Mouse (Mus musculus): ENCODE data around the gene Gm42715.
"Not testable (repeated sequence)": the region's sequence is repeated elsewhere in the genome, so short reads cannot be mapped to it uniquely, and the experiment has no call there.

Gm42715 gene

DNA sequence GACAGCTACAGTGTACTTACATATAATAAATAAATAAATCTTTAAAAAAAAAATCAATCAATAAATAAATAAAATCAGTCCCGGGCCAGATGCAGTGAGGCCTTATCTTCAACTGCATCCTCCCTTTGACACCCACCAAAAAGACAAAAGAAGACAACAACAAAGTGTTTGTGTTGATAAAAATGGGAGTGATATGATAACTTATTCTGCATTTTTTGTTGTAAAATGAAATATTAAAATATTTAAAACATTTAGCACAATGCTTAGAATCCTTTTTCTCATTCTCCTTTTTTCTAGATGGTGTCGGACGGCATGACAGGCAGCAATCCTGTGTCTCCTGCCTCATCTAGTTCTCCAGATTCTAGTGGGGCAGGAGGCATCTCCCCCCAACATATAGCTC, at the start of gene Gm42715:
Gene Gm42715, plus strand, starts transcription at position 301 of the 400 bp plus-strand sequence.
- DNase-seq, result no peak

DNA sequence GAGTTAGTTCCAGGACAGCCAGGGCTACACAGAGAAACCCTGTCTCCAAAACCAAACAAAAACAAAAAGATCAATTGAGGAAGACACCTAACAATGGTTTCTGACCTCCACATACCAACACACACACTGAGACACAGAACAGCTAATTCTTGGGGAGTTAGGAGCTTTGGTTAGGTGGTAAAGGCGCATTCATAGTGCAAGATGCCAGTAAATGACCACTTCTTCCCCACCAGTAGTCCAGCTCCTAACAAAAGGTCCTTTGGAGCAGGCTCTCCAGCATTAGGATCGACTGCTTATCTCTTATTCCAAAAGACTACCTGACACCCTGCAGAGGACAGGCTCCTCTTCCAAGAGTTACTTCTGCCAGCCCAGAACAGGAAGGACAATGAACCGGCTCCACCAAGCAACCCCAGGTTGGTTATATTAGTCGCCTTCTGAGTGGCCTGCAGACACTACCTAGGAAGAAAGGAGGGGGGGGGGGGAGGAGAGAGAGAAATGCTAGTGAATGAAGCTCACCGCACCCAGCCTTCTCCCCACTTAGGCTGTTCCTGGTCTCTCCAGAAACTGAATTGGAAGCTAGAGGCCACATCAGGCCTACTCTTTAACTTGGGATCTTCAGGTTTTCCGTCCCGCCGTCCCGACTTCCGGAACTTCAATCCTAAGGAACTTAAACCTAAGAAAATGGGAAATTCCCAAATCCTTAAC, 49.2 kb upstream of the Gm42715 start:
- DNase-seq, result no peak

DNA sequence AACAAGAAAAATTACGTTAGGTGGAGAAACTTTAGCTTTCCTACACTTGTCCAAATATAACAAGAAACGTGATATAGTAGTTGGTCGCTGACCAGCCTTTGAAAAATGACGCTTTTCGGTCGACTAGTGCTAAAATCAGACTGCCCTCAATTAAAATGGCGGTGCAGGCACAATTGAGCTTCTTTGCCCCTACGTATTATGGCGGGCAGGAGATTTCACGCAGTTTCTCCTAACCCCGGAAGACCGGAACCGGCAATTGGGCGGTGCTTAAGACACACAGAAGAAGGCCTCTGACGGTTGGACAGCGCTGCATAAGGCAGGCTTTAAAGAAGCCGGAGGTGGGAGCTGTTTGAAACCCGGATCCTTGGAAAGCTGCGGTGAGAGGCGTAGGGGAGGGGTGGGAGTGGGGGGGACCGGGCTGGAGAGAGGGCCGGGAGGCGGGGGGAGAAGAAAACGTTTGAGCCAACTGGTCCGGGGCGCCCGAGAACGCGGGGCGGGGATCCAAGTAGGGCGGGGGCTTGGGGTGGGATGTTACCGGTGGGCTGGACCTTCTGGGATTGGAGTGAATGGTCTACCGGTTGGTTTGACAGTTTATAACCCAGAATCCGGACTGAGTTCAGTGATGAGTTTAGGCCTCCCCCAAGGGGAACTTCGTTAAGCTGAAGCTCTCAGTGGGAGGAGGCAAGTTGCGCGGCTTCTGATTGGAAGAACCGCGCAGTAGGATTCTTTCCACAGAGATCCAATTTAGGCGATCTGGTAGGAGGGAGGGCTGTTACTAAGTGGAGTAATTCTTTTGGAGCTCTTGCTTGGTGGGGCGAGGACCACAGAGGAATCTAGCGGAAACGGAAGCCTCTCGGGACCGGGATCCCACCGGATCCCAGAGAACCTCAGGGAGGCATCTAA, 48.4 kb upstream of the Gm42715 start:
- DNase-seq, result peak; percentile 98

DNA sequence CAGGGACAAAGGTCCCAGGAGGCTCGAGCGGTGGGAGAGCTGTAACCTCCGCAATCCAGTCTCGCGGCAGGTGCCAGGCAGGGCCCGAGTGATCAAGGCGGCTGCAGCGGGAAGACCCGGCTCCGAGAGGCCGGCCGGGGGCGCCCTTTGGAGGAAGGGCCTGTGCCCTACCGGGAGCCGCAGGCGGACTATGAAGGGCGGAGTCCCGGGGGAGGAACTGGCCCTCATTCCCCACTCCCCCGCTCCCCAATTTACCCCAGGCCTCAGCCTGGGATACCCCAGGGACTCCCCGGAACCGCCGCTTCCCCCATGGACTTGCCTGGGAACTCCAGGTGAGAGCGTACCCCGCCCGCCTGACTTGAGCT, 47.8 kb upstream of the Gm42715 start:
- DNase-seq, result no peak

DNA sequence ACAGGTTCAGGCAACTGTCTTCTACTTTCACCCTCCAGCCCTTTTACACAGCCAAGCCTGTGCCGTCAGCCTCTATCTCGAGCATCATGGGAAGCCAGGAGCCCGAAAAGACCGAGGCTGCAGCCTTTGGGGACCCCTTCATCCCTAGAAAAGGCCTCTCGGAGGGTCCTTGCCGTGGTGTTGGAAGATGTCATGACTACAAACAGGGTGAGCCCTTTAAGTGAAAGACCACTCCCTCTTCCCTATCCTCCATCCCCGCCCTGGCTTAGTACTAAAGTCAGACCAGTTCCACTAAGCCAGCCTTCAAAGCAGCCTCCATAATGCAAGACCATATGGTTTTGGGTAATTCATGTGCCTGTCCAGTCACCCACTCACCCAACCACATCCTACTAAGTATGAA, 47.3 kb upstream of the Gm42715 start:
- DNase-seq, result no peak

DNA sequence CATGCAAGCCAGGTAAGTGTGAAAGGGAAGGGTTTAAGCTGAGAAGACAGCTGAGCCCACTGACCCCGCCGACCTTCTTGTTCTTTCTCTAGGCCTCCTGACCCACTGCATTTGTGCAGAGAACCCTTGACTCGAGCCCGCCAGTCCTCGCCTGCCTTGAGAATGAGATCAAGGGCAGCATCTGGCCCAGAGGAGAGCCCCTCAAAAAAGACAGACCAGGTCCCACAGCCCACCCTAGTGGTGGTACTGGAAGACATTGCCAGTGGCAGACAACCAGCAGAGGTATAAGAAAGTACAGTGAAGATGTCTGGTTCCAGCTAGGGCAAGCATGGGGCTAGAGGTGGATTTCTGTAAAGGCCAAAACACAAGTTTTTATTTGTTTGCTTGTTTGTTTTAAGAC, 45.7 kb upstream of the Gm42715 start:
- DNase-seq, result no peak

DNA sequence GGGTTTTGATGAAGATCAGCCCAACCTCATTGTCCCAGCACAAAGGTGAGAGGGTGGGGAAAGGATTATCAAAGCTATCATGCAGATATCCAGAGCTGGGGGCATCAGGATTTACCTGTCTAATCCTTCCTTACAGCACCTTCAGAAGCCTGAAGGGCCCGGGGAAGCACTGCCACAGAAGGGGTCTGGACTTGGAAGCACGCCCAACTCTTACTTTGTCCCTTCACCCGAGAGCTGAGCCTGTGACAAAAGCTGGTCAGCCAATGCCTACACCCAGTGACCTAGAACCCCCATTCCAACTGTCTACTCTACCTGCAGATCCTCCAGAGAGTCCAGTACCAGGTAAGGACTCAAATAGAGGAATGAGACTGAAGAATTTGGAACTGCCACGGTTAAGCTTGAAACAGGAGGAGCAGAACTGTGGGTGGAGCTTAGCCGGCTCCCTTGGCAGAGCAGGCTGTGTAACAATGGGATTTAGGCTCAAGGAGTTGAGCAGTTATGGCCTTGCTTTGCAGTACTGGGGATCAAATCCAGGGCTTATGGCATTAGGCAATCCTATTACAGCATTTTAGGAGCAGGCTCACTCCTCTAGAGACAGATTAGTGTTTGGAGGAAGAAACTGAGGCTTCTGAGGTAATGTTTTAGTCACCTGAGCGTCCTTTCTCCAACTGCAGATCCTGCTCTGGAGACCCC, 44.9 kb upstream of the Gm42715 start:
- no peak for DNase-seq

DNA sequence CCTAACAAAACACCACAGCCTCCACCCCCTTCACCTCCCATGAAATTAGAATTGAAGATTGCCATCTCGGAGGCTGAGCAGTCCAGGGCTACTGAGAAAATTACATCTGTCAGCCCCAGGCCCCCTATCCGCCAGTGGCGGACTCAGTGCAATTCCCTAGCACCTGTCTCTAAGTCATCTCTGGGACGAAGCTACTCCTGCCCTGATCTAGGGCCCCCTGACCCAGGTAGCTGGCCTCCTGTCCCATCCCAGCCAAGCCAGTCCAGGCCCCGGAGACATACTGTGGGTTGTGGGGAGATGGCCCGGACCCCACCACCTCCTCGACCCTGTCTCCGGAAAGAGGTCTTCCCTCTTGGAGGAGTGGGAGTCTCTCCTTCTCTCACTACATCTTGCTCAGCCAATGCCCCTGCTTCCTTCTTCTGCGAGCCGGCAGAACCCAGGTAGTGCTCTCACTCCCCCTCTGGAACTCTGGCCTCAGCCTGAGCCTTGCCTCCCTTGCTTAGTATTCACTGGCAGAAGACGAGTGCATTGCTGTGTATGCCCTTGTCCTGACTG, 44.1 kb upstream of the Gm42715 start:
- no peak for DNase-seq

DNA sequence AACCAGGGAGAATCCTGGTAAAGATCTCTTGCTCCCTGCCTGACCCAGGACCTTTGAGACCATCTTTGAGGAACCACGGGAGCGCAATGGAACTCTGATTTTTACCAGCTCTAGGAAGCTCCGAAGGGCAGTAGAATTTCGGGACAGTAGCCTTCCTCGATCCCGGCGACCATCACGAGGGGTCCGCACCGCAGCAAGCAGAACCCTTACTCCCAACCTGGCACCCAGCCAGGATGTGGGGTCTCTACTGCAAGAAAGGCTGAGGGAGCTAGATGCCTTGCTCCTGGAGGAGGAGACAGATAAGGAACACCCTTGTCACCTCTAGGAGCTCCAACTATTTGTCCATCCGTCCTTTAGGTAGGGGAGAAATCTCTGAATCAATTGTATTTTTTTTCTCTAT, 43.0 kb upstream of the Gm42715 start:
- DNase-seq, result no peak

DNA sequence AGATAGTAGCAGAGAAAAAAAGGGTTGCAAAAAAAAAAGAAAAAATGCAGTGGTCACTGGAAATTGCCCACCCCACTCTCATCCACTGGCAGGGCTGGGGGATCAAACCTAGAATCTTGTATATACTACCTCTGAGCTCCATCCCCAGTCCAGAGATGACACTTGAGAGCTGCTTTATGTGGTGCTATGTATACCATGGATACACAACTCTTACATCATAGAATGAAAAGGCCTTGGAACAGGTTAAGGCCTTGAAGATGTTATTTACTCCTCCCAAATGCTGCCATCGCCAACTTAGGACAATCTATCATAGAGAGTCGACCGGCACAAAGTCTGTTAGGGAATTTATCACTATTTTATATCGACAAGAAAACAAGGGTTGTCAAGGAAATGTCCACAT, 42.5 kb upstream of the Gm42715 start:
- DNase-seq, result no peak

DNA sequence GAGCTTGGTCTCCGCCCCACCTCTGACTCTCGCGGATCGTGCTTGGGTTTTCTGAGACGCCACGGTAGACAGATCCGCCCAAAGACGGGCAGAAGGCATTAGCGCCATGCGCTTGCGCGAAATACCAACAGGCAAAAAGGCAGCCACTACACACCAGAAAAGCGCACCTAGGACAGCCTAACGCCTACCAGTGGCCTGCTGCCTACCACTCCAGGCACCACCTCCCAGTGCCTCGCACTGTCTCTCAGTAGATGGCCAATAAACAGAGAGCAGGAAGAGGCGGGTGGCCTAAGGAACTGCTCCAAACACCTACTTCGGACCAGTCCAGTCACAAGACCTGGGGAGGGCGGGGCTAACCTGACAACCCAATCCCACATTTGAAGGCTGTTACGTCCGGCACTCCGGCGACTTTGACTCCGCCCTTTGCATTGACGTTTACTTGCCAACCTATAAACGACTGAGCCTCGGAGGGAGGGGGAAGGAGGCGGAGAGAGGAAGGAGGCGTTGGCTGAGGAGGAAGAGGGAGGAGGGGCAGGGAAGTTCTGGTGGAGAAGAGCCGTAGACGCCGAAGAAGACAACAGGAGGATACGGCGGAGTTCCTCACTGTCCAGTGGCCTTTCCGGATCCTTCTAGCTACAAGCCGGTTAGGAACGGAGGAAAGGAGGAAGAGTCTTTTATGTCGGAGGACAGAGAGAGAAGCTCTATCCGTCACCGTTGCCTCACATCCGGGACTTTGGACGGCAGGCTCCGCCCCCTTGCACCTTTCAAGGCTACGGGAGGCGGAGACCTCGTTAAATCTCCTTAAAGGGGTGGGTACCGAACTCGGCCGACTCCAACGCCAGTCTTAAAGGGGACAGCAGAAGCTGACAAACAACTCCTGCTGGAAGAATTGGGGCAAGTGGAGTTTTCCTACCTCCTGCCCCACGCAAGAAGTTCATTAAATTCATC, 41.4 kb upstream of the Gm42715 start:
- peak; percentile 100 for DNase-seq

DNA sequence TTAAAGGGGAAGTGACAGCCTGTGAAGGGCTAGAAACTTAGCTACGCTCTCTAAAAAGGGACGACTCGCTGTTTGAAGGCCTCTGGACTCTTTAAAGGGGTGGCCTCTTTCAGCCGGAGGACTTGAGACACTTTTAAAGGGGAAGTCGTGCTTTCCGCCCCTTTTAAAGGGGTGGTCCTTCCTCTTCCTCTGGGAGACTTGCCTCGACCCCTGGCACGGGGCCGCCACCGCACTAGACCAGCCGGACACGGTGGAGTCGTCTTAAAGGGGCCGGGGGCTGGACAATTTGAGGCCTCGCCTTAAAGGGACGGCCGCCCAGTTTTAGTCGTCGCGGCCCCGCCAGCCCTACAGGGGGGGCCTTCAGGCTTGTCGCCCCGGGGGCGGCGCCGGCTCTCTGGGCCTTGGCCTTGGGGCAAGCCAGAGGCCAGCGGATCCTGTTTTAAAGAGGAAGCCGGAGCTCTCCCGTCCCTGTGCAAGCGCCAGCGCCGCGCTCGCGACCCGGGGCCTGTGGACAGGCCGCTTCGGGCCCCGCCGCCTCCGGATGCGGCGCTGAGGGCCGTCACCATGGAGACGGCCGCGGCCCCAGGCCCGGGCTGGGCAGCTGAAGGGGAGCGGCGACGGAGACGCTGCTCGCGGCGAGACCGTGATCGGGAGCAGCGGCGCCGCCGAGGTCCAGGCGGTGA, 40.6 kb upstream of the Gm42715 start, which contains the start of gene Fbrs:
Gene Fbrs, plus strand, starts transcription at position 565 of the 683 bp plus-strand sequence.
- DNase-seq, result peak; percentile 97

DNA sequence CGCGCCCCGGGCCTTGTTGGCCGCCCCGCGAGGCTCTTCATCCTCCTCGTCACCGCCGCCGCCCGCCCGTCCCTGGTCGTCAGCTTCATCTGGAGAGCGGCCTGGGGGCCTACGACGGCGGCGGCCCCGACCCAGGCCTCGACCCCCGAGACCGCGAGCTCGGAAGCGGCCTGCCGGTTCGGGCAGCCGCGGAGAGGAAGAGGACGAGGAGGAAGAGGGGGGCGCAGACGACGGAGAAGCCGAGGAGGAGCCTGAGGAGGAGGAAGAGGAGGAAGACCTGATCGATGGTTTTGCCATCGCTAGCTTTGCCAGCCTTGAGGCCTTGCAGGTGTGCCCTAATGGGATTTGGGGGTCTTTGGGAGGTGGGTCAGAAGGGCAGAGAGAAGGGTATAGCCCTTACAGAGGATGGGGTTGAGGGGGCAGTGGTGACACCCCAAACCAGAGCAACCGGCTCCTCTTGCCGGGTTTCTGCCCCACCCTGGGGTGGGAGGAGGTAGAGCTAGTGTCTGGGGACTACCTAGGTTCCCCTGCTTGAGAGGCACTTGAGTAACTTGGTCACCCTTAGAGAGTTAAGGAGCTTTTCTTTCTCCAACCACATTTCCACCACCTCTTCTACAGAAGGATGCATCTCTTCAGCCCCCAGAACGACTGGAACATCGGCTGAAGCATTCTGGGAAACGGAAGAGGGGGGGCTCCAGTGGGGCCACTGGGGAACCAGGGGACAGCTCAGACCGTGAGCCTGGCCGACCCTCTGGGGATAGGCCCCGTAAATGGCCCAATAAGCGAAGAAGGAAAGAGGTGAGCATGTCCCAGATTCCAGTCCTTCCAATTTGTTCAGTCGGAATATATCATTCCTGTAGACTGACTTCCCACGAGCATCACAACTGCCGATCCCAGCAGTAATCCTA, 39.8 kb upstream of the Gm42715 start:
- DNase-seq, result no peak

DNA sequence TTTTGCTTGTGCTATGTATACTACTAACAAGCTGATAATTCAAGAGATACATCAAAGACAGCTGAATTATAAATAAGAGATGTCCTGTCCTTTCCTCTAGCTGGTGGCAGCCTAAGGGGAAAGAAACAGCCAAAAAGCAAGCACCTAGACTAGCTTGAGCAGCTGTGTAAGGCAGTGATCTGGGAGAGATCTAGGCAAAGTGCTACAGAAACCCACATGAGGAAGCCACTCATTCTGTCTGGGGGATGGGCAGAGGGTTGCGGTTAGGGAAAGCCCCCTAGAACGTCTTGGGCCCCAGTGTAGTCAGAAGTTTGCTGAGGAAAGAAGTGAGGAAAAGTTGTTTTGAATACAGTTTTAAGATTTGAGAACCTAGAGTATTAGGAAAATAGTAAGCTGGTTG, 39.1 kb upstream of the Gm42715 start:
- peak; percentile 32 for DNase-seq

DNA sequence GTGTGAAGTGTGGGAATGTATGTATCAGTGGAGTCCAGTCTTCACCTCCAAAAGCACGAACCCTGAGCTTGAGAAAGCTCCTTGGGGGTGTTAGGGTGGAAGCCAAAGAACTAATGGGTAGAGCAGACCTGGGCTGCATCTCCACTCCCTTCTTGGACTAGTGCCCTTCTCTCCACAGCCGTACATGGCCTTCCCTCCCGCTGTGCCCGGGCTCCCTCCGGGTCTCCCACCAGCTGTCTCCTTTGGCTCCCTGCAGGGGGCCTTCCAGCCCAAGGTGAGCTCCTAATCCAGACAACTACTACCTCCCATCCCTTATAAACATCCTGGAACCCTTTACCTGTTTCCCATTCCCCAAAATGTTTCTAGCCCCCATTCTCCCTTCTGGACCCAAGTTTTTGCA, 34.0 kb upstream of the Gm42715 start:
- no peak for DNase-seq

DNA sequence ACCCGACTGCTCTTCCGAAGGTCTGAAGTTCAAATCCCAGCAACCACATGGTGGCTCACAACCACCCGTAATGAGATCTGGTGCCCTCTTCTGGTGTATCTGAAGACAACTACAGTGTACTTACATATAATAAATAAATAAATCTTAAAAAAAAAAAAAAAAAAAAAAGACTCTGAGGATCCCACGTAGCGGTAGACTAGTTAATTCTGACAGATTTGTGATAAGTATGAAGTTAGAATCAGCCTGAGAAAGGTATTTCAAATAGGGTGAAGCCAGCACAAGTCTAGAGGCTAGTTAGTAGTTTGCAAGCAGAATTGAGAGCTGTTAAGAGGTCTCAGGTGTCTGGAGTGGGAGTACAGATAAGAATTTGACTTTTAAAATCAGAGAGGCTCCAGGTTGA, 31.0 kb upstream of the Gm42715 start:
- not testable (repeated sequence) for DNase-seq

DNA sequence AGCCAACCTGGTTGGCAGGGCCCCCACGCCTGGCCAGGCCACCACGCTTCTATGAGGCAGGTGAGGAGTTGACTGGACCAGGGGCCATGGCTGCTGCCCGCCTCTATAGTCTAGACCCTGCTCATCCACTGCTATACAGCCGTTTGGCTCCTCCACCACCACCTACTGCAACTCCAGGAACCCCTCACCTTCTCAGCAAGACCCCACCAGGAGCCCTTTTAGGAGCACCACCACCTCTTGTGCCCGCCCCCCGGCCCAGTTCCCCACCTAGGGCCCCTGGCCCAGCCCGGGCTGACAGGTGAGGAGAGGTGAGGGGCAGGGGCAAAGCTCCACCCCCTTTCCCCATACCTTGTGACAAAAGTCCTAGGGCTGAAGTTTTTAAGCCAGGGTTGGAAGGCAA, 29.4 kb upstream of the Gm42715 start:
- no peak for DNase-seq

DNA sequence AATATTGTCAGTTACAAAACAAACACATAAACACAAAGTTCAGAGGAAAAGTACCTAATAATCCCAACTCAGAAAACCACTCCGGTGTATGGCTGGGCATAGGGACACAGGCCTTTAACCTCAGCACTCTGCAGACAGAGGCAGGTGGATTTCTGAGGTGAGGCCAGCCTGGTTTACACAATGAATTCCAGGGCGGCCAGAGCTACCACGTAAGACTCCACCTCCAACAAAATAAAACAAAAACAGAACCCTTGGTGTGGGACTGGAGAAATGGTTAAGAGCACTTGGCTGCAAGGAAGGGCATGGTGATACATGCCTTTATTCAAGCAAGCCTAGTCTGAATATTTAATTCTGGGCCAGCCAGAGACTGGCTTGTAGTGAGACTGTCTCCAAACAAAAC, 27.5 kb upstream of the Gm42715 start:
- DNase-seq, result no peak

DNA sequence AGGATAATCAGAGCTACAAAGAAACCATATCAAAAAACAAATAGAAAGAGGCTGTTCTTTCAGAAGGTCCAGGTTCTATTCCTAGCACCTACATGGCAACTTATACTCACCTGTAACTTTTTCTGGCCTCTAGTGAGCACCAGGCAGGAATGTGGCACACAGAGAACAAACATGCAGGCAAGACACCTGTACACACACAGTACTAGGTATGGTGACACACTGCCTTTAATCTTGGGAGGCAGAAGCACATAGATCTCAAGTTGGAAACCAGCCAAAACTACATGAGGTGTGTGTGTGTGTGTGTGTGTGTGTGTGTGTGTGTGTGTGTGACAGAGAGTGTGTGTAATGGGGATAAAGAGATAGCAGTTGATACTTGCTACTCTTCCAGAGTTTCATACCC, 24.7 kb upstream of the Gm42715 start:
- no peak for DNase-seq

DNA sequence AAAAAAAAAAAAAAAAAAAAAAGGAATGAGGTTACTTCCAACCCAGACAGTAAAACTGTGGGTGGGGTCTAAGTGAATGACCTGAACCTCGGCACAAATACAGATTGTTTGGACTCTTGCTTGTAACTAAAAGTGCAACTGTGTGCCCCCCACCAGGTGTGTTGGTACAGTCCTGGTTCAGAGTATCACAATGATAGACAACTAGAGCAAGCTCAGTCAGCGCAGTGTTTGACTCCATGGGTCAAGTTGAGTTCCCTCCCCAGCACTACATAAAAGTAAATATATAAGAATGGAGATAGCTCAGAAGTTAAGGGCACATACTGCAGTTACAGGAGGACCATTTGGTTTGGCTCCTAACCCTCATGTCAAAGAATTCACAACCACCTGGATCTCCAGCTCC, 22.0 kb upstream of the Gm42715 start:
- no peak for DNase-seq
